Mouse (Mus musculus): Measurements from ENCODE around the gene Gpr137.

Gpr137 gene

GRCm38 (mm10) chr19:6941372-6942248 lies 670 bp downstream of the Gpr137 start, which contains the start of gene Bad:
Gene Bad (plus strand): TSS chr19:6941861.
- DNase-seq (ENCODE audit: low spot score): peak; percentile 85

- no peak for DNase-seq (ENCODE audit: low spot score)
These were observed 1.6 kb downstream of the Gpr137 start for GRCm38 (mm10) chr19:6940396-6941351.

GRCm38 (mm10) chr19:6939106-6940002 lies 2.9 kb downstream of the Gpr137 start:
- no peak for DNase-seq (ENCODE audit: low spot score)

- DNase-seq (ENCODE audit: low spot score): no peak
These were observed 4.5 kb downstream of the Gpr137 start for GRCm38 (mm10) chr19:6937541-6938465.

GRCm38 (mm10) chr19:6936299-6936698 lies 6.0 kb downstream of the Gpr137 start:
- no peak for DNase-seq (ENCODE audit: low spot score)

GRCm38 (mm10) chr19:6934195-6934977 lies 7.9 kb downstream of the Gpr137 start, which contains the start of gene Kcnk4:
Gene Kcnk4 (minus strand): TSS chr19:6934515.
- no peak for DNase-seq (ENCODE audit: low spot score)

- no peak for DNase-seq (ENCODE audit: low spot score)
These were observed 8.7 kb downstream of the Gpr137 start for GRCm38 (mm10) chr19:6933436-6934194.

GRCm38 (mm10) chr19:6933102-6933435 lies 9.2 kb downstream of the Gpr137 start:
- DNase-seq (ENCODE audit: low spot score): no peak

GRCm38 (mm10) chr19:6932018-6932417 lies 10.3 kb downstream of the Gpr137 start:
- no peak for DNase-seq (ENCODE audit: low spot score)

GRCm38 (mm10) chr19:6931002-6931401 lies 11.3 kb downstream of the Gpr137 start:
- DNase-seq (ENCODE audit: low spot score): no peak

- DNase-seq (ENCODE audit: low spot score): no peak
These were observed 14.2 kb downstream of the Gpr137 start for GRCm38 (mm10) chr19:6928080-6928479.

- DNase-seq (ENCODE audit: low spot score): no peak
These were observed 15.6 kb downstream of the Gpr137 start for GRCm38 (mm10) chr19:6926559-6927255.

GRCm38 (mm10) chr19:6925611-6926329 lies 16.5 kb downstream of the Gpr137 start:
- no peak for DNase-seq (ENCODE audit: low spot score)

GRCm38 (mm10) chr19:6925307-6925573 lies 17.0 kb downstream of the Gpr137 start, which contains the start of gene Catsperz:
Gene Catsperz (minus strand): TSS chr19:6925380.
- no peak for DNase-seq (ENCODE audit: low spot score)

GRCm38 (mm10) chr19:6924461-6925306 lies 17.6 kb downstream of the Gpr137 start:
- DNase-seq (ENCODE audit: low spot score): peak; percentile 62

GRCm38 (mm10) chr19:6922901-6923735 lies 19.2 kb downstream of the Gpr137 start:
- DNase-seq (ENCODE audit: low spot score): no peak

All from ovary, adult 18-20 months (tissue).